Mouse (Mus musculus) embryonic fibroblast, embryonic 13.5 days (primary cell): Measurements from ENCODE around the gene Lrrc32. TPM values are rescaled to one million over a fixed set of nuclear protein-coding genes. Genes with fewer than 3 reads are reported as not detected.

Experiments used
- H3K27ac ChIP-seq: 2 replicates; pipeline ENCODE4 v1.5.1; 2012; ENCODE audit warnings: low read length, control low read depth, inconsistent platforms; ENCODE audit not compliant: insufficient read depth
- H3K4me1 ChIP-seq: 2 replicates; pipeline ENCODE4 v1.6.1; 2011; ENCODE audit warnings: low read length; ENCODE audit not compliant: control insufficient read depth, insufficient read depth
- H3K4me3 ChIP-seq: 2 replicates; pipeline ENCODE4 v1.5.1; 2011; ENCODE audit warnings: mild to moderate bottlenecking, control low read depth, low read length; ENCODE audit not compliant: insufficient read depth
- CTCF ChIP-seq: IDR thresholded peaks from 2 replicates; pipeline ENCODE4 v1.5.1; 2011; ENCODE audit warnings: mild to moderate bottlenecking, control low read depth, low read length, moderate library complexity, borderline replicate concordance; ENCODE audit not compliant: insufficient read depth
- POLR2A ChIP-seq: IDR thresholded peaks from 2 replicates; pipeline ENCODE4 v1.6.1; 2011; ENCODE audit warnings: low read depth, mild to moderate bottlenecking, control low read depth, low read length, moderate library complexity
- polyA plus RNA-seq: library from polyadenylated mRNA; stranded (reverse); fragments of >200 nt; gene quantifications from 2 replicates; pipeline ENCODE4 v1.2.4, GENCODE M21; 2011; ENCODE audit warnings: low read depth; ENCODE audit not compliant: missing spikeins, insufficient read length

Lrrc32 gene
- polyA plus RNA-seq, 1 experiment = 95.5 TPM

- no peak overlapping the region for H3K27ac ChIP-seq
- TF ChIP-seq POLR2A (no peak), CTCF (no peak)
- no peak overlapping the region for H3K4me3 ChIP-seq
These were observed 38.0 kb downstream of the Lrrc32 start for GRCm38 (mm10) chr7:98527085-98527484.

GRCm38 (mm10) chr7:98531612-98532011, 42.5 kb downstream of the Lrrc32 start:
- no peak overlapping the region for H3K27ac ChIP-seq
- TF ChIP-seq POLR2A = no peak
- no peak for TF ChIP-seq CTCF
- no peak overlapping the region for H3K4me3 ChIP-seq
- H3K4me1 ChIP-seq = no peaks in the 10 kb centered on the region

More at GRCm38 (mm10) chr7:98527085-98527484, 38.0 kb downstream of the Lrrc32 start:
- H3K4me1 ChIP-seq = peaks cover 22% of the 10 kb centered on the region

- H3K4me1 ChIP-seq = no peaks in the 10 kb centered on the region
- TF ChIP-seq CTCF (no peak), POLR2A (no peak)
- no peak overlapping the region for H3K27ac ChIP-seq
- H3K4me3 ChIP-seq = no peak overlapping the region
These were observed 43.9 kb downstream of the Lrrc32 start for GRCm38 (mm10) chr7:98532981-98533380.

GRCm38 (mm10) chr7:98534432-98534855, 45.4 kb downstream of the Lrrc32 start:
- Histone ChIP-seq H3K27ac (no peak overlapping the region), H3K4me1 (no peaks in the 10 kb centered on the region), H3K4me3 (no peak overlapping the region)
- TF ChIP-seq CTCF (no peak), POLR2A (no peak)

GRCm38 (mm10) chr7:98535191-98535590, 46.1 kb downstream of the Lrrc32 start:
- Histone ChIP-seq H3K4me3 (no peak overlapping the region), H3K27ac (no peak overlapping the region), H3K4me1 (no peaks in the 10 kb centered on the region)
- TF ChIP-seq POLR2A = no peak
- TF ChIP-seq CTCF = no peak

- no peak overlapping the region for H3K4me3 ChIP-seq
- TF ChIP-seq POLR2A (no peak), CTCF (no peak)
- no peaks in the 10 kb centered on the region for H3K4me1 ChIP-seq
- no peak overlapping the region for H3K27ac ChIP-seq
These were observed 46.8 kb downstream of the Lrrc32 start for GRCm38 (mm10) chr7:98535882-98536281.

GRCm38 (mm10) chr7:98537210-98537966, 48.3 kb downstream of the Lrrc32 start:
- TF ChIP-seq CTCF = no peak
- TF ChIP-seq POLR2A = no peak
- no peak overlapping the region for H3K4me3 ChIP-seq
- H3K27ac ChIP-seq = no peak overlapping the region
- peaks cover 7% of the 10 kb centered on the region for H3K4me1 ChIP-seq

- Histone ChIP-seq H3K4me1 (peaks cover 7% of the 10 kb centered on the region), H3K27ac (no peak overlapping the region), H3K4me3 (no peak overlapping the region)
- TF ChIP-seq CTCF = no peak
- no peak for TF ChIP-seq POLR2A
These were observed 49.0 kb downstream of the Lrrc32 start for GRCm38 (mm10) chr7:98537967-98538573.

- Histone ChIP-seq H3K4me1 (peaks cover 7% of the 10 kb centered on the region), H3K27ac (peak overlapping the region; percentile 99)
These were observed 51.8 kb downstream of the Lrrc32 start for GRCm38 (mm10) chr7:98540879-98541278.

GRCm38 (mm10) chr7:98541564-98541963, 52.5 kb downstream of the Lrrc32 start:
- Histone ChIP-seq H3K4me1 (peaks cover 7% of the 10 kb centered on the region), H3K27ac (peak overlapping the region; percentile 99), H3K4me3 (no peak overlapping the region)
- TF ChIP-seq POLR2A (no peak), CTCF (no peak)

More at GRCm38 (mm10) chr7:98540879-98541278, 51.8 kb downstream of the Lrrc32 start:
- no peak overlapping the region for H3K4me3 ChIP-seq
- TF ChIP-seq CTCF (no peak), POLR2A (no peak)
